ENCODE assay signal across 22 mouse cellular contexts in genomic region chr12:77603832-77604501, GRCm38 (mm10).
DNase-seq lines count a peak whose midpoint lies in the region; ATAC-seq lines count a peak whose summit lies in the region.
"Had no signal": no experiment of that assay in that cellular context is flagged by ENCODE, and none has a peak within 500 bp of the region (broad histone marks: within the 10 kb centered on the region; RNA-seq: fewer than 3 reads in every experiment).

No protein-coding gene starts in this region.

- DNase-seq in frontal cortex, adult 2 months (ENCODE audit: extremely low spot score in 1 of 2, low spot score in 1 of 2), result peak; percentile 22 to 53
- no peak for DNase-seq in frontal cortex, postnatal 10 days (ENCODE audit: low spot score in 2 of 2)
- DNase-seq in layer of hippocampus, adult 9-11 months, result peak; percentile 50
- no peak for DNase-seq in layer of hippocampus, postnatal 25 days (ENCODE audit: extremely low spot score in 1 of 2, low spot score in 1 of 2)
- DNase-seq in brain, adult 2 months (ENCODE audit: low read depth, low spot score), result peak; percentile 69
- DNase-seq in right cerebral cortex, postnatal 25 days, result peak; percentile 54
- no peak for DNase-seq in lung, postnatal 4 days
- DNase-seq: adrenal gland, postnatal 36 days; cerebellum, adult 11 months; cerebellum, adult 9-11 months; gastrocnemius, postnatal 14 days; heart, adult 2 months; heart, postnatal 14 days; kidney, adult 11 months; kidney, postnatal 4 days; liver; lung, postnatal 36 days; spleen, adult 18-20 months; thymus, postnatal 25 days had no signal

- no peak for ATAC-seq in granulocyte monocyte progenitor cell, adult 5-6 weeks (replicated peaks; ENCODE audit: poor library complexity, severe bottlenecking)
- ATAC-seq: forebrain, embryonic 14.5 days; midbrain, embryonic 15.5 days had no signal

Comparison
In these comparisons a context has a peak if more than half of its experiments do, and no peak if none do; other contexts are left out.
1. DNase-seq: peak in frontal cortex, adult 2 months (2 of 2), layer of hippocampus, adult 9-11 months (single experiment), brain, adult 2 months (single experiment) and right cerebral cortex, postnatal 25 days (single experiment); none in frontal cortex, postnatal 10 days (0 of 2), layer of hippocampus, postnatal 25 days (0 of 2) and lung, postnatal 4 days (0 of 2).